Mouse (Mus musculus) neural tube, embryonic 13.5 days (tissue): ENCODE data around the gene Capn5. TPM values are rescaled to one million over a fixed set of nuclear protein-coding genes. Genes with fewer than 3 reads are reported as not detected.

Experiments
- ATAC-seq: fragments of 200-750 bp; cut with Nextera tagmentation; 2 replicates; pipeline ENCODE4 v1.8.0; 2017; ENCODE audit warnings: low read depth, mild to moderate bottlenecking, moderate TSS enrichment, moderate library complexity
- H3K27ac ChIP-seq: fragments of 300-500 bp; sonication (generic); replicated peaks from 2 replicates; pipeline ENCODE4 v1.5.1; 2015; ENCODE audit warnings: moderate library complexity, mild to moderate bottlenecking, inconsistent platforms
- H3K27me3 ChIP-seq: fragments of 300-500 bp; sonication (generic); 2 replicates; pipeline ENCODE4 v1.6.1; 2015; ENCODE audit warnings: mild to moderate bottlenecking, inconsistent platforms
- H3K36me3 ChIP-seq: fragments of 300-500 bp; sonication (generic); 2 replicates; pipeline ENCODE4 v1.6.1; 2015; ENCODE audit warnings: mild to moderate bottlenecking, inconsistent platforms
- H3K4me1 ChIP-seq: fragments of 300-500 bp; sonication (generic); replicated peaks from 2 replicates; pipeline ENCODE4 v1.6.1; 2015; ENCODE audit warnings: inconsistent platforms
- H3K4me2 ChIP-seq: fragments of 300-500 bp; sonication (generic); 2 replicates; pipeline ENCODE4 v1.6.1; 2015; ENCODE audit warnings: inconsistent platforms, mild to moderate bottlenecking, moderate library complexity
- H3K4me3 ChIP-seq: fragments of 300-500 bp; sonication (generic); 2 replicates; pipeline ENCODE4 v1.5.1; 2015; ENCODE audit warnings: mild to moderate bottlenecking, inconsistent platforms
- H3K9ac ChIP-seq: fragments of 300-500 bp; sonication (generic); 2 replicates; pipeline ENCODE4 v1.6.1; 2015; ENCODE audit warnings: moderate library complexity, mild to moderate bottlenecking, inconsistent platforms
- H3K9me3 ChIP-seq: fragments of 300-500 bp; sonication (generic); 2 replicates; pipeline ENCODE4 v1.6.1; 2016; ENCODE audit warnings: inconsistent platforms
- WGBS: fragments of 180-500 bp; shearing (Covaris S2); methylation state at CpG from one replicate; pipeline ENCODE4 v1.1.7; 2015; 5-methylcytosine and 5-hydroxymethylcytosine counted together
- polyA plus RNA-seq: library from polyadenylated mRNA; unstranded; fragments of >200 nt; fragmentation: Nextera tagmentation; extraction: Ambion mirVana; gene quantifications from 2 replicates; pipeline ENCODE4 v1.2.1, GENCODE M21; 2015

Gene Capn5
- polyA plus RNA-seq, 1 experiment from 2014 or later: 20.8 TPM

- Histone ChIP-seq H3K4me2 (no peak overlapping the region), H3K36me3 (no peaks in the 10 kb centered on the region), H3K9me3 (no peaks in the 10 kb centered on the region), H3K4me1 (peaks cover 70% of the 10 kb centered on the region), H3K27ac (no peak overlapping the region), H3K9ac (no peak overlapping the region), H3K4me3 (no peak overlapping the region), H3K27me3 (no peaks in the 10 kb centered on the region)
- ATAC-seq: peak; percentile 7; the same call in 1 of the 2 replicates
- 29% methylated on average over 8 of the region's 8 CpGs for WGBS
Observed at GRCm38 (mm10) chr7:98155546-98156279, 22.4 kb downstream of the Capn5 start.

GRCm38 (mm10) chr7:98153892-98154291 lies 24.2 kb downstream of the Capn5 start:
- Histone ChIP-seq H3K27ac (no peak overlapping the region), H3K36me3 (no peaks in the 10 kb centered on the region), H3K27me3 (no peaks in the 10 kb centered on the region), H3K9ac (no peak overlapping the region), H3K9me3 (no peaks in the 10 kb centered on the region), H3K4me1 (peaks cover 68% of the 10 kb centered on the region), H3K4me2 (no peak overlapping the region), H3K4me3 (no peak overlapping the region)
- WGBS: 70% methylated on average over 5 of the region's 5 CpGs
- ATAC-seq: no peak

DNA sequence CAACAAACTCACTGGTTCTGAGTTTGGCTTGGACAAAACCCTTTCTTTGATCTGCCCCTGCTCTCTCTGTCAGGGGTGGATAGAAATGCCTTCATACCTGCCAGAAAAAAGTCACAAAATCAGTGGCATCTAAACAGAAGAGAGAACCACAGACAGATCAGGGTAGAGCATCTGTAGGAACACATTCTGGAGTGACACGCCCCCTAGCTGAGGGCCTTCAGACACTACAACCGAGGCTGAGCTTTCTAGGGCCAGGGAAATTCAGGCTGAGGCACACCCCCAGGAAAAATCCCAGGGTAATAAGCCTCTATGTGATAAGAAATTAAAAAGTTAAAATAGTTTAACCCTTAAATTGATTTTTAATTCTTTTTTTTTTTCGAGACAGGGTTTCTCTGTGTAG lies 24.7 kb downstream of the Capn5 start:
- ATAC-seq: no peak
- Histone ChIP-seq H3K4me3 (no peak overlapping the region), H3K27me3 (no peaks in the 10 kb centered on the region), H3K27ac (no peak overlapping the region), H3K9ac (no peak overlapping the region), H3K9me3 (no peaks in the 10 kb centered on the region), H3K4me2 (no peak overlapping the region), H3K36me3 (no peaks in the 10 kb centered on the region), H3K4me1 (peaks cover 62% of the 10 kb centered on the region)
- 37% methylated on average over 3 of the region's 3 CpGs for WGBS

GRCm38 (mm10) chr7:98152400-98152799 lies 25.7 kb downstream of the Capn5 start:
- Histone ChIP-seq H3K4me3 (no peak overlapping the region), H3K27ac (no peak overlapping the region), H3K36me3 (no peaks in the 10 kb centered on the region), H3K4me2 (no peak overlapping the region), H3K9me3 (no peaks in the 10 kb centered on the region), H3K4me1 (peaks cover 53% of the 10 kb centered on the region), H3K27me3 (no peaks in the 10 kb centered on the region), H3K9ac (0 out of 2 replicates have a peak overlapping the region, but pooled peaks have one; percentile 31)
- ATAC-seq: no peak
- 49% methylated on average over 8 of the region's 8 CpGs for WGBS

GRCm38 (mm10) chr7:98150525-98150924 lies 27.5 kb downstream of the Capn5 start:
- Histone ChIP-seq H3K36me3 (no peaks in the 10 kb centered on the region), H3K4me3 (no peak overlapping the region), H3K9me3 (no peaks in the 10 kb centered on the region), H3K4me2 (no peak overlapping the region), H3K4me1 (peaks cover 35% of the 10 kb centered on the region), H3K9ac (no peak overlapping the region), H3K27me3 (no peaks in the 10 kb centered on the region), H3K27ac (no peak overlapping the region)
- 47% methylated on average over 5 of the region's 5 CpGs for WGBS
- no peak for ATAC-seq

GRCm38 (mm10) chr7:98149802-98150201 lies 28.3 kb downstream of the Capn5 start:
- H3K9ac ChIP-seq: no peak overlapping the region
- H3K4me1 ChIP-seq: peaks cover 35% of the 10 kb centered on the region
- H3K4me2 ChIP-seq: no peak overlapping the region
- 18% methylated on average over 3 of the region's 3 CpGs for WGBS
- H3K36me3 ChIP-seq: 0 out of 2 replicates have a peak, but pooled peaks cover 4% of the 10 kb centered on the region
- H3K27ac ChIP-seq: no peak overlapping the region
- H3K9me3 ChIP-seq: no peaks in the 10 kb centered on the region
- H3K4me3 ChIP-seq: no peak overlapping the region
- no peaks in the 10 kb centered on the region for H3K27me3 ChIP-seq
- ATAC-seq: no peak

DNA sequence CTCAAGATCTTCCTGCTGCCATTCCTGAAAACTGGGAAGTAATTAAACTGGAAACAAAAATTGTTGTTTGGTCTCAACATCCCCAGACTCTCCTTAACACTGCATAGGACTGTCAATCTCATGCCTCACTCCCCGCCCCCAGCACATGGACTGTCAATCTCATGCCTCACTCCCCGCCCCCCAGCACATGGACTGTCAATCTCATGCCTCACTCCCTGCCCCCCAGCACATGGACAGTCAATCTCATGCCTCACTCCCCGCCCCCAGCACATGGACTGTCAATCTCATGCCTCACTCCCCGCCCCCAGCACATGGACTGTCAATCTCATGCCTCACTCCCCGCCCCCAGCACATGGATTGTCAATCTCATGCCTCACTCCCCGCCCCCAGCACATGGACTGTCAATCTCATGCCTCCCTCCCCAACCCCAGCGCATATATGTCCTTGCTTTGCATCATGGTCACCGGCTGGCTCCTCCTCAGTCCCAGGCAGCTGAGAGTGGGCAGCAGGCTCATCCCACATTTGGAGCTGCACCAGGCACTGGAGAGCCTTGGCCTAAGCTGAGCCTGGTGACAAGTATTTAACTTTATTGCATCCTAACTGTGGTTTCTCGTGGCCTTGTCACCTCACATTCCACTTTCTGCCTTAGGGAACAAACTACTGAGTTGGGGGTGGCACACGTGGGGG lies 29.2 kb downstream of the Capn5 start:
- Histone ChIP-seq H3K9ac (no peak overlapping the region), H3K4me3 (no peak overlapping the region), H3K4me1 (peaks cover 35% of the 10 kb centered on the region), H3K4me2 (no peak overlapping the region), H3K27ac (no peak overlapping the region), H3K9me3 (no peaks in the 10 kb centered on the region), H3K36me3 (0 out of 2 replicates have a peak, but pooled peaks cover 4% of the 10 kb centered on the region), H3K27me3 (no peaks in the 10 kb centered on the region)
- WGBS: 74% methylated on average over 9 of the region's 10 CpGs
- ATAC-seq: no peak

DNA sequence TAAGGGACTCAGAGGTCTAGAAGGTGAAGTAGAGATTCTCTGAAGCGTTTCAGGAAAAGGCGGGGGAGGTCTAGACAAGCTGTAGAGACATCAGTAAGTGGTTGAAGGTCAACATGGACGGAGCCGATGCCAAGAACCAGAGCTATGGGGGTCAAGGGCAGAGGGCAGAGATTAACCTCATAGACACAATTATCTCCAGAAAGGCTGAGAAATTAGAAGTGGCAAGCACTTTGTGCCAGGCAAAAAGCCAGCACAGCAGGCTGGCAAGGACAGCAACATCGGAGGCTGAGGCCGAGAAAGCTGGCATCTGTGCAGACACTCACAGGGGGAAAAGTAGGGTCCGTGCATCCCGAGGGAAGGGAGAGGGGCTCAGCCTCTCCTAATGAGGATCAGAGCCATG lies 30.3 kb downstream of the Capn5 start:
- Histone ChIP-seq H3K9ac (no peak overlapping the region), H3K4me2 (no peak overlapping the region), H3K27me3 (no peaks in the 10 kb centered on the region), H3K4me1 (peaks cover 37% of the 10 kb centered on the region), H3K27ac (no peak overlapping the region), H3K36me3 (0 out of 2 replicates have a peak, but pooled peaks cover 4% of the 10 kb centered on the region), H3K4me3 (no peak overlapping the region), H3K9me3 (no peaks in the 10 kb centered on the region)
- WGBS: 78% methylated on average over 8 of the region's 8 CpGs
- ATAC-seq: no peak

GRCm38 (mm10) chr7:98146447-98146845 lies 31.6 kb downstream of the Capn5 start:
- Histone ChIP-seq H3K9ac (no peak overlapping the region), H3K4me3 (no peak overlapping the region), H3K4me2 (no peak overlapping the region), H3K4me1 (peaks cover 37% of the 10 kb centered on the region), H3K27ac (no peak overlapping the region), H3K36me3 (0 out of 2 replicates have a peak, but pooled peaks cover 4% of the 10 kb centered on the region), H3K9me3 (no peaks in the 10 kb centered on the region), H3K27me3 (no peaks in the 10 kb centered on the region)
- 84% methylated on average over 8 of the region's 8 CpGs for WGBS
- no peak for ATAC-seq

- ATAC-seq: no peak
- Histone ChIP-seq H3K36me3 (0 out of 2 replicates have a peak, but pooled peaks cover 4% of the 10 kb centered on the region), H3K27ac (no peak overlapping the region), H3K4me3 (no peak overlapping the region), H3K4me1 (peaks cover 36% of the 10 kb centered on the region), H3K9ac (no peak overlapping the region), H3K9me3 (no peaks in the 10 kb centered on the region), H3K4me2 (no peak overlapping the region), H3K27me3 (no peaks in the 10 kb centered on the region)
- 86% methylated on average over 11 of the region's 12 CpGs for WGBS
Observed at GRCm38 (mm10) chr7:98145842-98146446, 32.1 kb downstream of the Capn5 start.

DNA sequence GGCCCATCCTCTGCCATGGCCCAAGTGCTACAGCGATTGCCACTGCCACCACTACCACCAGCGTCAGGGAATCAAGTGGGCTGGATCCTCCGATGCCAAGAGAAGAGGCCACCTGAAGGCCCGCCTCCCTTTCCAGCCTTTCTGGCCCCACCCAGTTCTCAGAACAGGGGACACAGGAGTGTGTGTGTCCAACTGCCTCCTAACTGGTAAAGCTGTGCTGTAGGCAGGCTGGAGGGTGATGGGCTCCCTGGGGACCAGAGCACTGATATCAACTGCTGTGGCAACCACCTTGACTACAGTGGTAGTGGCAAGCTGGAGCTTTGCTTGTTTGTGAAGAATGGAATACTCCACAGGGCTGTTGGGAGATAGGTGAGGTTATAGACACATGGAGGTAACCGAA lies 32.7 kb downstream of the Capn5 start, which contains the start of gene Omp:
TSS of gene Omp (minus strand) at position 101 of the 400 bp plus-strand sequence.
- WGBS: 92% methylated on average over 5 of the region's 5 CpGs
- ATAC-seq: no peak
- Histone ChIP-seq H3K9me3 (no peaks in the 10 kb centered on the region), H3K4me3 (no peak within 1 kb of the TSS), H3K4me1 (peaks cover 38% of the 10 kb centered on the region), H3K4me2 (no peak within 1 kb of the TSS), H3K36me3 (0 out of 2 replicates have a peak, but pooled peaks cover 4% of the 10 kb centered on the region), H3K9ac (no peak within 1 kb of the TSS), H3K27me3 (no peaks in the 10 kb centered on the region), H3K27ac (no peak within 1 kb of the TSS)

- ATAC-seq: no peak
- 0 out of 2 replicates have a peak, but pooled peaks cover 4% of the 10 kb centered on the region for H3K36me3 ChIP-seq
- H3K9me3 ChIP-seq: no peaks in the 10 kb centered on the region
- H3K4me1 ChIP-seq: peaks cover 39% of the 10 kb centered on the region
- H3K4me2 ChIP-seq: no peak overlapping the region
- H3K27ac ChIP-seq: 0 out of 2 replicates have a peak overlapping the region, but pooled peaks have one; percentile 13
- H3K9ac ChIP-seq: no peak overlapping the region
- WGBS: 62% methylated on average over 3 of the region's 3 CpGs
- no peaks in the 10 kb centered on the region for H3K27me3 ChIP-seq
- H3K4me3 ChIP-seq: no peak overlapping the region
Observed at GRCm38 (mm10) chr7:98142648-98143047, 35.4 kb downstream of the Capn5 start.
